Mouse (Mus musculus): ENCODE data around the gene Pde3a. TPM values are rescaled to one million over a fixed set of nuclear protein-coding genes. Genes with fewer than 3 reads are reported as not detected.

The Pde3a gene
- polyA plus RNA-seq, 1 experiment = 3.9 TPM

DNA sequence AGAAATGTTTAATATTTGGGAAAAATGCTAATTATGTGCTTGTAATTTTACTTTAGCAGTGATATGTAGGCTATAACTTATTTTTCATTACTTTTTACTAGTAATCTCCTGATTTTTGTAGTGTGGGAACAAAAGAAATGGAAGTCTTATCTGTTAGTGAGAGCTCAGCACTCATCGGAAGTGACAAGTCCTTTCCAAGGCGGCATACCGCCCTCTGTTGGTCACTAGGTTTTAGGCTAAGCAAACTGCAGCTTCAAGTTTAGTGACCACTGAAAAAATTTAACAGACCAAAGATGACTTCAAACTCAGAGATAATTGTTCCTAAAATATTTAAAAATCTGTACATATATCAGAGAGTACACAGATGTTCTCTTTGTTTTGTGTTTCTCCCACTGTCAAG, 198.5 kb downstream of the Pde3a start:
- TF ChIP-seq GATA1 (IDR thresholded peaks at IDR 0.05; ENCODE audit: borderline replicate concordance, low read length) (no peak), FLI1 (IDR thresholded peaks at IDR 0.05; ENCODE audit: low read length) (no peak)
- no peaks in the 10 kb centered on the region for H3K36me3 ChIP-seq (replicated peaks; ENCODE audit: low read length)

DNA sequence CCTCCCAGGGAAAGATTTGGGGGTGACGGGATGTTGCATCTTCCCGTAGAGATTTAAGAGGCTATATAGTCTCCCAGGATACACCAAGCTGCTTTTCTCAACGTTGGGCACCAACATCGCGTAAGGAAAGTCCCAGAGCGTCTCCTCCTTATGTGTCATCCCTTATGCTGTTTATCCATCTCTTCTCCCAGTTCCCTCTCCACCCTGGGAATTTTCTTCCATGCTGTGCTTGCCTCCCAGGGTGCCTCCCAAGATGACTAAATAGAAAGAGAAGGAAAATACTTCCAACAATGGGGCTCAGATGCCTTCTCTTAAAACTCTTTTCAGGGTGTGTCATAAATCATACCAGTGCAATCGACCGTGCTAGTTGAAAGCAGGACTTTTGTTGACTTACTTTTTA, 199.8 kb downstream of the Pde3a start:
- no peaks in the 10 kb centered on the region for H3K27me3 ChIP-seq (replicated peaks)

More for the DNA sequence above, 198.5 kb downstream of the Pde3a start:
- H3K9me3 ChIP-seq = 0 out of 2 replicates have a peak, but pooled peaks cover 10% of the 10 kb centered on the region
- H3K4me3 ChIP-seq (replicated peaks) = no peak overlapping the region
- H3K4me1 ChIP-seq = no peaks in the 10 kb centered on the region
- no peaks in the 10 kb centered on the region for H3K27me3 ChIP-seq (replicated peaks)

DNA sequence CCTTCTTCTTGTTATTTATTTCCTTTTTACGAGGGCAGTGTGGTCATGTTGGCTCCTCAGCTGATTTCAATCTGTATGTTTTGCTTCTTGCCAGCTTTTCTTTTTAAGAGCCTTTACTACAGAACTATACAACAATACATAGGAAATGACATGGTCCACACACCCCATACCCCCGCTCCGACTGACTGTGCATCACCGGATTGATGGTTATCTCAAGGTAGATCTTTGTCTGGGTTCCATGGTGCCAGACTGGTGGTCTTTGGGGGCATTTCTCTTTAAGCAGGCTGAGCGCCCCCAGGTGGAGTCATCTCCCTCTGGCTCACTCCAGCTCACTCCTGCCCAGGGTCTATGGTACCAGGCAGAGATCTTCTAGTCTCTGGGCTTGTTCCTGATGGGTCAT, 206.3 kb downstream of the Pde3a start:
- H3K4me3 ChIP-seq (replicated peaks) = no peak overlapping the region
- no peaks in the 10 kb centered on the region for H3K27me3 ChIP-seq (replicated peaks)
- H3K36me3 ChIP-seq (replicated peaks; ENCODE audit: low read length) = peaks cover 13% of the 10 kb centered on the region
- peaks cover 10% of the 10 kb centered on the region; the same call in 1 of the 2 replicates for H3K9me3 ChIP-seq
- no peaks in the 10 kb centered on the region for H3K4me1 ChIP-seq
- TF ChIP-seq FLI1 (IDR thresholded peaks at IDR 0.05; ENCODE audit: low read length) (no peak), GATA1 (IDR thresholded peaks at IDR 0.05; ENCODE audit: borderline replicate concordance, low read length) (no peak)

More for the DNA sequence above, 199.8 kb downstream of the Pde3a start:
- no peak for TF ChIP-seq GATA1 (IDR thresholded peaks at IDR 0.05; ENCODE audit: borderline replicate concordance, low read length)
- no peak for TF ChIP-seq FLI1 (IDR thresholded peaks at IDR 0.05; ENCODE audit: low read length)
- Histone ChIP-seq H3K9me3 (0 out of 2 replicates have a peak, but pooled peaks cover 7% of the 10 kb centered on the region), H3K36me3 (replicated peaks; ENCODE audit: low read length) (no peaks in the 10 kb centered on the region), H3K4me1 (no peaks in the 10 kb centered on the region), H3K4me3 (replicated peaks) (no peak overlapping the region)

GRCm38 (mm10) chr6:141456591-141456990, 207.5 kb downstream of the Pde3a start:
- Histone ChIP-seq H3K27me3 (replicated peaks) (no peaks in the 10 kb centered on the region), H3K36me3 (replicated peaks; ENCODE audit: low read length) (peaks cover 20% of the 10 kb centered on the region), H3K4me3 (replicated peaks) (no peak overlapping the region), H3K4me1 (no peaks in the 10 kb centered on the region), H3K9me3 (peaks cover 10% of the 10 kb centered on the region; the same call in 1 of the 2 replicates)
- TF ChIP-seq FLI1 (IDR thresholded peaks at IDR 0.05; ENCODE audit: low read length) = no peak
- no peak for TF ChIP-seq GATA1 (IDR thresholded peaks at IDR 0.05; ENCODE audit: borderline replicate concordance, low read length)

DNA sequence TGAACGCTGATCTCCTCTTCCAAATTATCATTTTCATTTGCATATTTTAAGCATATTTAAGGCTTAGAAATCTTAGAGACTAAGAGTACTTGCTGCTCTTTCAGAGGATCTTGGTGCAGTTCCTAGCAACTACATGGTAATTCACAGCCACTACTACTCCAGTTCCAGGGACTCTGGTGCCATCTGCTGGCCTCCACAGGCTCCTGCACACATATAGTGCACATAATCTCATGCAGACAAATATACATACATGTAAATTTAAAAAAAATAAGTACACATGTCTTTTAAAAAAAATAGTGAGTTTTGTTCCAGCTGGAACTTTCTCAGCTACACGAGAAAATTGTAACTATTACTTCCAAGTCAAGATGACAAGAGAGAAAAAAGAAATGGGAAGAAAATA, 221.2 kb downstream of the Pde3a start:
- no peaks in the 10 kb centered on the region for H3K4me1 ChIP-seq
- TF ChIP-seq FLI1 (IDR thresholded peaks at IDR 0.05; ENCODE audit: low read length) = no peak
- no peak for TF ChIP-seq GATA1 (IDR thresholded peaks at IDR 0.05; ENCODE audit: borderline replicate concordance, low read length)
- H3K4me3 ChIP-seq (replicated peaks) = no peak overlapping the region
- H3K9me3 ChIP-seq = peaks cover 22% of the 10 kb centered on the region
- no peaks in the 10 kb centered on the region for H3K27me3 ChIP-seq (replicated peaks)
- peaks cover 63% of the 10 kb centered on the region for H3K36me3 ChIP-seq (replicated peaks; ENCODE audit: low read length)

- Histone ChIP-seq H3K9me3 (peaks cover 17% of the 10 kb centered on the region), H3K36me3 (replicated peaks; ENCODE audit: low read length) (peaks cover 58% of the 10 kb centered on the region), H3K27me3 (replicated peaks) (no peaks in the 10 kb centered on the region), H3K4me1 (no peaks in the 10 kb centered on the region), H3K4me3 (replicated peaks) (no peak overlapping the region)
- TF ChIP-seq FLI1 (IDR thresholded peaks at IDR 0.05; ENCODE audit: low read length) (no peak), GATA1 (IDR thresholded peaks at IDR 0.05; ENCODE audit: borderline replicate concordance, low read length) (no peak)
These were observed 225.2 kb downstream of the Pde3a start for GRCm38 (mm10) chr6:141474223-141474622.

- Histone ChIP-seq H3K9me3 (peaks cover 13% of the 10 kb centered on the region), H3K4me3 (replicated peaks) (no peak overlapping the region), H3K36me3 (replicated peaks; ENCODE audit: low read length) (peaks cover 58% of the 10 kb centered on the region), H3K27me3 (replicated peaks) (no peaks in the 10 kb centered on the region), H3K4me1 (no peaks in the 10 kb centered on the region)
- TF ChIP-seq GATA1 (IDR thresholded peaks at IDR 0.05; ENCODE audit: borderline replicate concordance, low read length) (no peak), FLI1 (IDR thresholded peaks at IDR 0.05; ENCODE audit: low read length) (no peak)
These were observed 225.6 kb downstream of the Pde3a start for GRCm38 (mm10) chr6:141474696-141475095.

- H3K27me3 ChIP-seq (replicated peaks) = no peaks in the 10 kb centered on the region
- peaks cover 76% of the 10 kb centered on the region for H3K36me3 ChIP-seq (replicated peaks; ENCODE audit: low read length)
- H3K4me3 ChIP-seq (replicated peaks) = no peak overlapping the region
- H3K4me1 ChIP-seq = no peaks in the 10 kb centered on the region
- no peaks in the 10 kb centered on the region for H3K9me3 ChIP-seq
- TF ChIP-seq GATA1 (IDR thresholded peaks at IDR 0.05; ENCODE audit: borderline replicate concordance, low read length) (no peak), FLI1 (IDR thresholded peaks at IDR 0.05; ENCODE audit: low read length) (no peak)
These were observed 236.4 kb downstream of the Pde3a start for GRCm38 (mm10) chr6:141485302-141486021.

DNA sequence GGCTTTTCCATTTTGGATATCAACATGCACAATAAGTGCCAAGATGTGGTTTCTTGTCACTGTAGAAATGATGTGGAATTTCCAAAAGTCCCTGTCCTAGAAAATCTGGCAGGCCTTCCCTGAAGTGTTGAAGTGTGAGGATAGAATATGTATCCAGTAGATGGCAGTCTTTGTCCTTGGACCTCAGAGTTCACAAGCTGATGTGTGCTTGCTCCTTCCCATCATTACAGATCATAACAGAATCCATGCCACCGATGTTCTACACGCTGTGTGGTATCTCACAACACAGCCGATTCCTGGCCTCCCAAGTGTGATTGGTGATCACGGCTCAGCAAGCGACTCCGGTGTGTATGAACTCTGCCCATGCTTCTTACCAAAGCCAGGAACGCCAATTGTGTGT, 238.2 kb downstream of the Pde3a start:
- TF ChIP-seq GATA1 (IDR thresholded peaks at IDR 0.05; ENCODE audit: borderline replicate concordance, low read length) (no peak), FLI1 (IDR thresholded peaks at IDR 0.05; ENCODE audit: low read length) (no peak)
- Histone ChIP-seq H3K27me3 (replicated peaks) (no peaks in the 10 kb centered on the region), H3K36me3 (replicated peaks; ENCODE audit: low read length) (peaks cover 74% of the 10 kb centered on the region), H3K4me1 (no peaks in the 10 kb centered on the region), H3K4me3 (replicated peaks) (no peak overlapping the region), H3K9me3 (no peaks in the 10 kb centered on the region)

GRCm38 (mm10) chr6:141488619-141489018, 239.6 kb downstream of the Pde3a start:
- H3K36me3 ChIP-seq (replicated peaks; ENCODE audit: low read length) = peaks cover 74% of the 10 kb centered on the region
- TF ChIP-seq FLI1 (IDR thresholded peaks at IDR 0.05; ENCODE audit: low read length) = no peak
- TF ChIP-seq GATA1 (IDR thresholded peaks at IDR 0.05; ENCODE audit: borderline replicate concordance, low read length) = no peak
- no peaks in the 10 kb centered on the region for H3K9me3 ChIP-seq

More at GRCm38 (mm10) chr6:141488619-141489018, 239.6 kb downstream of the Pde3a start:
- Histone ChIP-seq H3K27me3 (replicated peaks) (no peaks in the 10 kb centered on the region), H3K4me3 (replicated peaks) (no peak overlapping the region), H3K4me1 (no peaks in the 10 kb centered on the region)
